Mouse (Mus musculus) forebrain, postnatal 0 days (tissue): ENCODE data around the gene Ccdc63. TPM values are rescaled to one million over a fixed set of nuclear protein-coding genes. Genes with fewer than 3 reads are reported as not detected.

Source experiments
- ATAC-seq: fragments of 200-750 bp; cut with Nextera tagmentation; 2 replicates; pipeline ENCODE4 v1.8.0; 2017; ENCODE audit warnings: mild to moderate bottlenecking, moderate library complexity
- DNase-seq: peaks from one replicate; pipeline ENCODE4 v3.0.0-alpha.2; 2015
- H3K27ac ChIP-seq: fragments of 300-500 bp; sonication (generic); 2 replicates; pipeline ENCODE4 v1.5.1; 2014; ENCODE audit warnings: low read depth, mild to moderate bottlenecking, antibody characterized with exemption, low read length, moderate library complexity, mixed read lengths
- H3K27me3 ChIP-seq: fragments of 300-500 bp; sonication (generic); 2 replicates; pipeline ENCODE4 v1.6.1; 2014; ENCODE audit warnings: mild to moderate bottlenecking, low read length, mixed read lengths; ENCODE audit not compliant: insufficient read depth
- H3K36me3 ChIP-seq: fragments of 300-500 bp; sonication (generic); 2 replicates; pipeline ENCODE4 v1.6.1; 2014; ENCODE audit warnings: mild to moderate bottlenecking, moderate library complexity; ENCODE audit not compliant: insufficient read depth
- H3K4me1 ChIP-seq: fragments of 300-500 bp; sonication (generic); 2 replicates; pipeline ENCODE4 v1.6.1; 2014; ENCODE audit warnings: antibody characterized with exemption; ENCODE audit not compliant: insufficient read depth
- H3K4me2 ChIP-seq: fragments of 300-500 bp; sonication (generic); 2 replicates; pipeline ENCODE4 v1.6.1; 2014; ENCODE audit warnings: low read depth, mild to moderate bottlenecking, moderate library complexity
- H3K4me3 ChIP-seq: fragments of 300-500 bp; sonication (generic); 2 replicates; pipeline ENCODE4 v1.5.1; 2014; ENCODE audit warnings: low read depth, low read length, mixed read lengths
- H3K9ac ChIP-seq: fragments of 300-500 bp; sonication (generic); 2 replicates; pipeline ENCODE4 v1.6.1; 2014; ENCODE audit warnings: mild to moderate bottlenecking
- H3K9me3 ChIP-seq: fragments of 300-500 bp; sonication (generic); 2 replicates; pipeline ENCODE4 v1.6.1; 2016; ENCODE audit warnings: low read length
- CTCF ChIP-seq: sonication (generic); IDR thresholded peaks from 2 replicates; pipeline ENCODE4 v1.5.1; 2016; ENCODE audit warnings: antibody characterized with exemption, control low read depth, low read depth
- WGBS: fragments of 180-500 bp; shearing (Covaris S2); extraction: QIAGEN DNeasy Blood & Tissue Kit; methylation state at CpG from one replicate; pipeline ENCODE4 v1.1.7; 2014; 5-methylcytosine and 5-hydroxymethylcytosine counted together
- polyA plus RNA-seq: library from polyadenylated mRNA; unstranded; fragments of >200 nt; fragmentation: Nextera tagmentation; extraction: Ambion mirVana; gene quantifications from 2 replicates; pipeline ENCODE4 v1.2.1, GENCODE M21; 2015
- total RNA-seq: library from RNA; depleted of rRNA; stranded (reverse); fragments of >200 nt; gene quantifications from 2 replicates; pipeline ENCODE4 v1.2.3, GENCODE M21; 2014

The Ccdc63 gene
- total and polyA plus RNA-seq, 2 experiments from 2014 or later: 0.08 to 0.43 TPM

GRCm38 (mm10) chr5:122109325-122110060 is 31.1 kb downstream of the Ccdc63 start:
- no peaks in the 10 kb centered on the region for H3K4me1 ChIP-seq
- WGBS: 62% methylated on average over 16 of the region's 16 CpGs
- no peak for ATAC-seq
- no peaks in the 10 kb centered on the region for H3K27me3 ChIP-seq
- H3K4me2 ChIP-seq: no peak overlapping the region
- H3K4me3 ChIP-seq: no peak overlapping the region
- DNase-seq: no peak
- no peak for TF ChIP-seq CTCF
- no peaks in the 10 kb centered on the region for H3K36me3 ChIP-seq
- H3K9ac ChIP-seq: no peak overlapping the region
- H3K27ac ChIP-seq: no peak overlapping the region
- no peaks in the 10 kb centered on the region for H3K9me3 ChIP-seq

GRCm38 (mm10) chr5:122108104-122108503 is 32.5 kb downstream of the Ccdc63 start:
- Histone ChIP-seq H3K4me2 (no peak overlapping the region), H3K27me3 (no peaks in the 10 kb centered on the region), H3K9ac (no peak overlapping the region), H3K9me3 (no peaks in the 10 kb centered on the region), H3K36me3 (no peaks in the 10 kb centered on the region), H3K4me1 (no peaks in the 10 kb centered on the region), H3K4me3 (no peak overlapping the region), H3K27ac (no peak overlapping the region)
- no peak for DNase-seq
- WGBS: 77% methylated on average over 6 of the region's 6 CpGs
- ATAC-seq: no peak
- no peak for TF ChIP-seq CTCF

GRCm38 (mm10) chr5:122106212-122106611 is 34.4 kb downstream of the Ccdc63 start:
- Histone ChIP-seq H3K27ac (no peak overlapping the region), H3K4me2 (no peak overlapping the region), H3K4me3 (no peak overlapping the region), H3K4me1 (no peaks in the 10 kb centered on the region), H3K36me3 (no peaks in the 10 kb centered on the region), H3K9me3 (no peaks in the 10 kb centered on the region), H3K27me3 (no peaks in the 10 kb centered on the region), H3K9ac (no peak overlapping the region)
- no peak for ATAC-seq
- WGBS: 78% methylated on average over 6 of the region's 6 CpGs
- no peak for DNase-seq
- no peak for TF ChIP-seq CTCF

- no peaks in the 10 kb centered on the region for H3K36me3 ChIP-seq
- no peak overlapping the region for H3K27ac ChIP-seq
- TF ChIP-seq CTCF: no peak
- no peak overlapping the region for H3K4me3 ChIP-seq
- H3K27me3 ChIP-seq: no peaks in the 10 kb centered on the region
- 93% methylated on average over 9 of the region's 9 CpGs for WGBS
- no peaks in the 10 kb centered on the region for H3K4me1 ChIP-seq
- no peak overlapping the region for H3K4me2 ChIP-seq
- no peak for ATAC-seq
- DNase-seq: no peak
- no peak overlapping the region for H3K9ac ChIP-seq
- no peaks in the 10 kb centered on the region for H3K9me3 ChIP-seq
Observed at GRCm38 (mm10) chr5:122104981-122105380, 35.6 kb downstream of the Ccdc63 start.

GRCm38 (mm10) chr5:122104201-122104600 is 36.4 kb downstream of the Ccdc63 start:
- H3K27ac ChIP-seq: no peak overlapping the region
- WGBS: 28% methylated on average over 2 of the region's 2 CpGs
- H3K4me3 ChIP-seq: no peak overlapping the region
- no peak overlapping the region for H3K4me2 ChIP-seq
- no peak for ATAC-seq
- H3K4me1 ChIP-seq: no peaks in the 10 kb centered on the region
- TF ChIP-seq CTCF: peak; percentile 48
- H3K36me3 ChIP-seq: no peaks in the 10 kb centered on the region
- H3K9me3 ChIP-seq: no peaks in the 10 kb centered on the region
- no peaks in the 10 kb centered on the region for H3K27me3 ChIP-seq
- DNase-seq: no peak
- no peak overlapping the region for H3K9ac ChIP-seq

- H3K4me1 ChIP-seq: no peaks in the 10 kb centered on the region
- DNase-seq (peak; percentile 35), ATAC-seq (peak; percentile 60; the same call in 1 of the 2 replicates)
- H3K9me3 ChIP-seq: no peaks in the 10 kb centered on the region
- H3K27ac ChIP-seq: no peak overlapping the region
- no peak overlapping the region; the same call in 1 of the 2 replicates for H3K4me3 ChIP-seq
- peak overlapping the region; percentile 14; the same call in 1 of the 2 replicates for H3K9ac ChIP-seq
- no peaks in the 10 kb centered on the region for H3K36me3 ChIP-seq
- peak overlapping the region; percentile 30; the same call in 1 of the 2 replicates for H3K4me2 ChIP-seq
- H3K27me3 ChIP-seq: no peaks in the 10 kb centered on the region
- TF ChIP-seq CTCF: no peak
- WGBS: 32% methylated on average over 12 of the region's 12 CpGs
Observed at GRCm38 (mm10) chr5:122103075-122103474, 37.5 kb downstream of the Ccdc63 start.

- WGBS: 30% methylated on average over 7 of the region's 7 CpGs
- ATAC-seq: no peak
- no peak overlapping the region for H3K27ac ChIP-seq
- TF ChIP-seq CTCF: no peak
- peak overlapping the region; percentile 14; the same call in 1 of the 2 replicates for H3K9ac ChIP-seq
- H3K4me3 ChIP-seq: no peak overlapping the region
- peak overlapping the region; percentile 30; the same call in 1 of the 2 replicates for H3K4me2 ChIP-seq
- no peaks in the 10 kb centered on the region for H3K36me3 ChIP-seq
- DNase-seq: no peak
- H3K4me1 ChIP-seq: no peaks in the 10 kb centered on the region
- no peaks in the 10 kb centered on the region for H3K27me3 ChIP-seq
- H3K9me3 ChIP-seq: no peaks in the 10 kb centered on the region
Observed at GRCm38 (mm10) chr5:122102476-122103050, 38.1 kb downstream of the Ccdc63 start.
